Mouse (Mus musculus) cerebellum, postnatal 10 days (tissue): ENCODE results near the gene Eipr1.

Experiments used
- DNase-seq, 2 experiments: peaks; one replicate each; pipeline ENCODE4 v3.0.0; 2021; ENCODE audit warnings: mixed read lengths in 2 of 2

Gene Eipr1

GRCm38 (mm10) chr12:28775627-28776026 is 24.0 kb downstream of the Eipr1 start:
- DNase-seq = no peak

- no peak for DNase-seq
Measured at GRCm38 (mm10) chr12:28780180-28780579, 28.6 kb downstream of the Eipr1 start.

- DNase-seq = no peak
Measured at GRCm38 (mm10) chr12:28782637-28783036, 31.0 kb downstream of the Eipr1 start.

GRCm38 (mm10) chr12:28784355-28784754 is 32.8 kb downstream of the Eipr1 start:
- DNase-seq = peak; percentile 66 to 68

- no peak for DNase-seq
Measured at GRCm38 (mm10) chr12:28784864-28785263, 33.3 kb downstream of the Eipr1 start.

GRCm38 (mm10) chr12:28785299-28785698 is 33.7 kb downstream of the Eipr1 start:
- no peak for DNase-seq

- peak; percentile 64 to 71 for DNase-seq
Measured at GRCm38 (mm10) chr12:28786310-28786709, 34.7 kb downstream of the Eipr1 start.

GRCm38 (mm10) chr12:28792613-28793012 is 41.0 kb downstream of the Eipr1 start:
- DNase-seq = no peak

- peak; percentile 62 to 73 for DNase-seq
Measured at GRCm38 (mm10) chr12:28793715-28794114, 42.1 kb downstream of the Eipr1 start.

- peak; percentile 47 to 50 for DNase-seq
Measured at GRCm38 (mm10) chr12:28795041-28795440, 43.4 kb downstream of the Eipr1 start.

GRCm38 (mm10) chr12:28796881-28797420 is 45.3 kb downstream of the Eipr1 start:
- DNase-seq = peak; percentile 59 to 66

- peak; percentile 56 to 66 for DNase-seq
Measured at GRCm38 (mm10) chr12:28799798-28800411, 48.3 kb downstream of the Eipr1 start.

GRCm38 (mm10) chr12:28800423-28800822 is 48.8 kb downstream of the Eipr1 start:
- DNase-seq = no peak

GRCm38 (mm10) chr12:28800891-28801290 is 49.3 kb downstream of the Eipr1 start:
- DNase-seq = no peak

GRCm38 (mm10) chr12:28801731-28802130 is 50.1 kb downstream of the Eipr1 start:
- DNase-seq = peak; percentile 60 to 78

GRCm38 (mm10) chr12:28803043-28803442 is 51.4 kb downstream of the Eipr1 start:
- DNase-seq = no peak

GRCm38 (mm10) chr12:28804558-28805481 is 53.2 kb downstream of the Eipr1 start:
- peak in 1 of 2 experiments; percentile 59 for DNase-seq

- DNase-seq = no peak
Measured at GRCm38 (mm10) chr12:28808786-28809375, 57.3 kb downstream of the Eipr1 start.

- DNase-seq = peak in 1 of 2 experiments; percentile 59
Measured at GRCm38 (mm10) chr12:28809756-28810337, 58.2 kb downstream of the Eipr1 start.

GRCm38 (mm10) chr12:28816681-28817426 is 65.3 kb downstream of the Eipr1 start:
- no peak for DNase-seq

GRCm38 (mm10) chr12:28817427-28817752 is 65.8 kb downstream of the Eipr1 start:
- peak in 1 of 2 experiments; percentile 37 for DNase-seq

GRCm38 (mm10) chr12:28817891-28818290 is 66.3 kb downstream of the Eipr1 start:
- DNase-seq = peak in 1 of 2 experiments; percentile 37
